Mouse (Mus musculus) NIH3T3 (cell line): ENCODE measurements around the gene Kif16b.

ENCODE experiments used
- DNase-seq: peaks from one replicate; pipeline ENCODE4 v3.0.0-alpha.2; 2012; ENCODE audit warnings: low read depth

The Kif16b gene

DNA sequence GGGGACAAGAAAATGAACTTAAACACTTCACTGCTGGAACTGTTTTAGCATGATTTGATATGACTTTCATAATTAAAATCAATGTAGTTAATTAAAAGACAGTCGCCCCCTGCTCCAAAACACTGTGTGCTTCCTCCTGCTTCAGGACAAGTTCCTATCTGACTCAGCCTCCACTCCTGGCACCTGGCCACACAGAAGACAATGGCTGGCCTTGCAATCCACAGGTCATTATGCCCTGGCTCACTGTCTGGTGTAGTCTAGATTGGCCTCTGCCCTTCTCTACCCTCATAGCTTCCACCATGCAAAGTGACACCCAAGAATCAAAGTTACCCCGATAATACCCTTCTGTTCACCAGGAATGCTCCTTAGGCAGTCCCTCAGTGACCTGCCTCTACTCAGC lies 26.8 kb downstream of the Kif16b start:
- peak; percentile 19 for DNase-seq

DNA sequence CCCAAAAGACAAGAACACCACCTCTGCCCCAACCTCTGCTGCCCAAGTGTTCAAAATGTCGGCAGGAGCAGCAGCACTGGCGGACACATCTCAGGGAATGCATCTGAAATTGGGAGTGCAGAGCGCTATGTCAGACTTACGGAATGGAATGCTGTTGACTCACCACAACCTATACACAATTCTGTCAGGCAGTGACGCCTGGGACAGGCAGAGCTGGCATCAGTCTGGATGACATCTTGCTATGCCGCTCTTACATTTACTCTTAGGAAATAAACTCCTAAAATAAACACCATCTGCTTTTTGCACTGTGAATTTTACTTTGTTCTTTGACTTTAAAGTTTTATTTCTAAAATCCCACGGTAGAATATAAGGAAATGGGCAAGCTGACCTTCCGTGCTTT lies 31.3 kb downstream of the Kif16b start:
- no peak for DNase-seq

- DNase-seq = peak; percentile 40
Observed at GRCm38 (mm10) chr2:142867481-142867880, 33.9 kb downstream of the Kif16b start.

GRCm38 (mm10) chr2:142860994-142861393 lies 40.3 kb downstream of the Kif16b start:
- no peak for DNase-seq

- peak; percentile 73 for DNase-seq
Observed at GRCm38 (mm10) chr2:142859452-142859851, 41.9 kb downstream of the Kif16b start.

- DNase-seq = no peak
Observed at GRCm38 (mm10) chr2:142838775-142839174, 62.6 kb downstream of the Kif16b start.

- DNase-seq = peak; percentile 75
Observed at GRCm38 (mm10) chr2:142838118-142838517, 63.2 kb downstream of the Kif16b start.

DNA sequence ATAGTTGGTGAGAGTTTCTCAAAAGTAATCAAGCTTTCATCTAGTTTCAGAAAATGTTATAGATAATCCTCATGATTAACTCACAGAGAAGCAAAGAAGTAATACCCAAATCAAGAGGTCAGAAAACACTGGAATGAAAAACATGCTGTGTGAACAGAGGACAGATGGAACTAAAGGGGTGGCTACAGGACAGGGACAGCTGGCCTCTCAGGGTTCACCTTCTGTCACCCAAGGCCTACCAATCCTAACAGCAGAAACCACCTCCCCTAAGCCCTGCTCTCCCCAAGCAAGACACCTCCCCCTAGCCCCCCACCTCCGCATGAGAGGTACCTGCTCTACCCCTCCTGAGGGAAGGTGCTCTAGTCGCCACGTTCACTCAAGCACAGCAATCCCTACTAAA lies 66.6 kb downstream of the Kif16b start:
- no peak for DNase-seq

- DNase-seq = no peak
Observed at GRCm38 (mm10) chr2:142832617-142833422, 68.5 kb downstream of the Kif16b start.

DNA sequence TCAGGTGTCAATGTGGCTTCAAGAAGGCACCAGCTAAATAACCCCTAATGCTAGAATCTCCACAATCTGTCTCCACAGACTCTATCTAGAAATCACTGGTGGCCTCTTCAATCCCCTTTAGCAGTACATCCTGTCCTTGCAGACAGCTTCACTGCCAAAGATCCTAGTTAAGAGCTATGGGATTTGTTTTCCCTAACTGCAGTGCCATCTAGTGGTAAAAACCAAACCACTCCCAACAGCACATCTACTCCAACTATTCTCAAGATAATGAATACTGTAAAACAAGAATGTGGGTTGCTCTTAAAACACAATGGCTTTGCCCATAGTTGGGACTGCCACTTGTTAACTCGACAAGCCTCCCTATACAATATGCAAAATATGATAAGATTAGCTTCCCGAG lies 88.3 kb downstream of the Kif16b start:
- peak; percentile 84 for DNase-seq

DNA sequence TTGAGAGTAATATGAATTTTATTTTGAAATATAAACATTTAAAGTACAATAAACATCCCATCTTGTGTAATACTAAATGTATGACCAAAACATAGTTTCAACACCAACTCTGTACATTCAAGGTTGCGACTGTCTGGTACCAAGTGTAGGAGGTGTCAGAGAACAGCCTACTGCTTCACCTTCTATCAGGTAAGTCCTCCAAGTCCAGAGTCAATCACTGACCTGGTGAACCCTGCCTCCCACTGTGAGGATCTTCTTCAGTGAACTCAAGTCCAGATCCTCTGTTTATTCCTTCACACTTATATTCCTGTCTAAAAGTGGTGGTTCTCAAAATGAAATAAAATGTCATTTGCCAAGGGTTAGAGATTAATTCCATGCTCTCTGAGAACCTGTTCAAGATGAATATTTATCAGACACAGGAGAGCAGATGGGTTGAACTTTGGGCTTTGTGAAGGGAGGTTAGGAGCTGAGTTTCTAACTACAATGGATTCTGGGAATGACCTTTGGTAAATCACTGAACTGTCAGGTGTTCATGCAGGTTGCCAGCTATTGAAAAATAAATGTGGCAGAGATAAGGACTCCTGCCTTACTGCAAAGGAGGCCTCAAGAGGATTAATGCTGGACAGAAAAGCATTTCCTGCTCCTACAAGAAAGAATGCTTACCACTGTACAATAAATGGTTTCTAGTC lies 97.4 kb downstream of the Kif16b start:
- DNase-seq = no peak

DNA sequence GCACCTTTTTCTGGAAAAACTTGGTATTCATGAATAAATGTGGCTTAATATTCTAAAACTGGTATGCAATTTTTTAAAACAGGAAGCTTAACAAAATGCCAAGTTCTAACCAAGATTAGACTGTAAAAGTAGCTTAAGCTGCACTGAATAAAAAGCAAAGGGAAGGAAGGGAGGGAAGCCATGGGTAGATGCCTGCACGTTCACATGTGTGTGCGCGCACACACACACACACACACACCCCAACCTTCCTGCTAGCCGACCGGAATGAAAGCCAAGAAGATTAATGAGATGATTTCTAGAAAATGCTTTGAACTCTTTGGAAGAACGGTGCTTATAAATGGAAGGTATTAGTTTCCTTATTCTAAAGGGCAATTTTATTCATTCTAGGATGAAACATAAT lies 104.0 kb downstream of the Kif16b start:
- no peak for DNase-seq

- no peak for DNase-seq
Observed at GRCm38 (mm10) chr2:142775358-142775757, 126.0 kb downstream of the Kif16b start.

GRCm38 (mm10) chr2:142774752-142775151 lies 126.6 kb downstream of the Kif16b start:
- DNase-seq = no peak

DNA sequence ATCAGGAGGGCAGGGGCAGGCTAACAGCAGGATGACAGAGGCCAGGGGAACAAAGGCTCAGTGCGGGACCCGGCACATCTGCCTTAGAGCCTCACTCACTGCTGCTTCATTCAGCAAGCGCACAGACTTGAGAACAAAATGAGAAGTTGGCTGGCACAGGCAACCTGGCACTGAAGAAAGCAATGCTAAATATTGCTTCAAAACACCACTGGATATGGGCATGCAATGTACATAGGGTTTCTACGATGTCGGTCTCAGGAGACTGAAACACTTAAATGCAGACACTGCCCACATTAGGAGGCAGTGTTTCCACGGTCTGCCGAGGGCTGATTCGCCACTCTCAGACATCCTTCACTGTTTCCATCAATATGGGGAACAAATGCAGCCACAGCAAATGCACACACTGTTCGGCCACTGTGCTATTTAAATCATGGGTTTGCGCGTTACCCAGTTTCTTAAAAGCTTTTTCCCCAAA lies 131.6 kb downstream of the Kif16b start:
- DNase-seq = no peak

GRCm38 (mm10) chr2:142764276-142764675 lies 137.1 kb downstream of the Kif16b start:
- peak; percentile 66 for DNase-seq

DNA sequence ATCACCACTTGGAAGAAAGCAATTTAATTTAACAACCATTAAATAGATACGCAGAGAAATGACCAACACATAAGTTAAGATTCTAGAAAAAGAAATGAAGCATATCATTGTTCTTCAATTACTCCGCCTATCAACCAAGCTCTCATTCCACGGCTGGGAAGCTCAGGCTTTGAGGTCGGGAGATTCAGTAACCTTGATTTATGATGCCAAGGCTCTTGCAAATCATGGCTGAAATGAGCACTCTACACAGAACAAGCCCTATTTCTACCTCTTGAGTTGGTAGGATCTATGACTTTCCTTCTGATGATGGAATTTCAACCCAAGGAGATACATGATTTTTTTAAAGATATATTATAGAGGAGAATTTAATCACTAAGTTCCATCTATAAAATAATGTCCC lies 140.5 kb downstream of the Kif16b start:
- no peak for DNase-seq

DNA sequence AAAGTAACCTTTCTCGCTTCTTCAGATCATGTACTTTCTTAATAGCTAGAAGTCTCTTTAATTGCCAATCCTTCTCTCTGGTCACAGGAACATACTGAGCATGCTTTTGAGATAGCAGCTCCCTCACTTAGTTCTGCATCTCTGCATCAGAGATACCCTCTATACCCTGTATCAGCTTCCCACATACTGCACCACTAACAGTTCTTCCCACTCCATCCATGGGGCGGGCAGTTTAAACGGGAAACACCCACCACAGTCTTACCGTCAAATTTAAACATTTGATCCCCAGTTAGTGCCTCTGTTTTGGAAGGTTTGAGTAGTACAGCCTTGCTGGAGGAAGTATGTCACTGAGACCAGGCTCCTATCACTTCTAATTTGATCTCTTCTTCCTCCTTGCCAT lies 142.1 kb downstream of the Kif16b start:
- no peak for DNase-seq

- DNase-seq = peak; percentile 45
Observed at GRCm38 (mm10) chr2:142758091-142758765, 143.1 kb downstream of the Kif16b start.

DNA sequence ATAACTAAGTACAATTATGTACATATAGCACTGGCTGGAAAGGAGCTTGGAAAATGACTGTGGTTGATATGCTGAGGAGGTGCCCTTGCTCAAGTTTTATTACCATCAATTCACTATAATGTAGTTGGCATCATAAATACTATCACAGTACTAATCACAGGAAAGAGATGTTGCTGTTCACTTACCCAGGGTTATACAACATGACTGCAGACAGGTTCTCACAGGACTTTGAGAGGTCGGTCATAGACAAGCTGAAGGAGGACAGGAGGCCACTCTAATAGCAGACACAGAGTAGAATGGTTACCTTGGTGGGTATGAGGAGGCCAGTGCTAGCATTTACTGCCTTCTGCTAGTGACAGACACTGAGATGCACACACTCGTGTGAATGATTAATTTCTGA lies 162.0 kb downstream of the Kif16b start:
- no peak for DNase-seq

DNA sequence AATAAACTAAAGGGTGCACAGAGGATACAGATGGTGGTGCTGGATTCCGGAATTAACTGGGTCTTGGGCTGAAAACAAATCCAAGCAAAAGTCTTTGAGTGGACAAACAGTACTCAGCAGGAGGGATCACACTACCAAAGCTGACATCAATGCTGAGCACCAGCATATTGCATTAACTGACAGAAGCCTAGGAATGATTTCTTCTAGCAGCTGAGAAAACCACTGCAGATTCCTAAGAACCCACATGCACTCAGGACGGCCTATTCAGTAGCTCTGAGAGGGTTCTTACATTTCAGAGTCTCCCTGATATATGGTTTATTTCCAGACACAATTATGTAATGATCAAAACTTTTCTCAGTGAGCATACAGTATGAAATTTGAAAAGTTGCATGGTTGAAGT lies 162.8 kb downstream of the Kif16b start:
- no peak for DNase-seq

- DNase-seq = no peak
Observed at GRCm38 (mm10) chr2:142735691-142736090, 165.6 kb downstream of the Kif16b start.

DNA sequence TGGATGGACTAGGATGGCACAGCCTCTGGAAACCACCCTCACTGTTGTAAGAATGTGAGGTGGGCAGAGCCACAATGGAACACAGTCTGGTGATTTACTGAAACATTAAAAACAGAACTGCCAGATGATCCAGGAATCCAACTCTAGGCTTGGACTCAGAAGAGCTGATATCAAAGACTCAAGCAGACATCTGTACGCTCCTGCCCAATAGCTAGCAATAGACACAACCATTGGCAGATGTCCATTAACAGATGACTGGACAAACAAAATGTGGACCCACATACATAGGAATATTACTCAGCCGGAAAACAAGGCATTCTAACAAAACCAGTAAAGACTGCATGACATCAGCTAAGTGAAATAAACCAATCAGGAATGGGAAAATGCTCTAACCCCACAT lies 167.3 kb downstream of the Kif16b start:
- no peak for DNase-seq
